Mouse (Mus musculus): Measurements from ENCODE around the gene Arpc1b. TPM values are rescaled to one million over a fixed set of nuclear protein-coding genes. Genes with fewer than 3 reads are reported as not detected.

The Arpc1b gene
- polyA plus RNA-seq, 1 experiment from 2014 or later = 354 TPM

DNA sequence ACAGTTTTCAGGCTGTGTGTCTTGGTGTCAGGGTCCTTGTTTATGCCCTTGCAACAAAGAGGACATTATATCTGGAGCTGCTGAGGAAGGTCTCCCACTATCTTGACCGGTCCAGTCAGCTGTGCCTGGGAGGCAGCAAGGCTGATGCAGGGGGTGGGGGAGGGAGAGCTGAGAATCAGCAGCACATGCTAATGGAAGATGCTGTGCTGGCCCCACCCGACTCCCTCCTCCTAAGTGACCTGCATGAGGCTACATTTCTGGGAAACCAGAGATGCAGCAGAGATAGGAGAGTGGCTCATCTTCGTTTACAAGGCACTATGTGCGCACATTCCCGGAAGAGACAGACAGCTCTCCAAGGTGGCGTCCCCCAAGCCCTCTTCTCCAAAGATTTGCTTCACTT is 3.6 kb upstream of the Arpc1b start:
- Histone ChIP-seq H3K4me3 (ENCODE audit: low read length) (no peak overlapping the region), H3K27ac (ENCODE audit: low read length) (no peak overlapping the region), H3K4me1 (ENCODE audit: insufficient read depth, low read length) (0 out of 2 replicates have a peak, but pooled peaks cover 8% of the 10 kb centered on the region), H3K9ac (replicated peaks; ENCODE audit: low read length) (no peak overlapping the region), H3K27me3 (ENCODE audit: insufficient read depth, low read length) (no peaks in the 10 kb centered on the region), H3K9me3 (ENCODE audit: low read length) (no peaks in the 10 kb centered on the region), H3K4me2 (replicated peaks; ENCODE audit: low read depth, low read length) (no peak overlapping the region), H3K36me3 (ENCODE audit: insufficient read depth, low read length) (peaks cover 52% of the 10 kb centered on the region)
- WGBS = 88% methylated on average over 6 of the region's 6 CpGs
- no peak for ATAC-seq (ENCODE audit: low FRiP score, low TSS enrichment)

DNA sequence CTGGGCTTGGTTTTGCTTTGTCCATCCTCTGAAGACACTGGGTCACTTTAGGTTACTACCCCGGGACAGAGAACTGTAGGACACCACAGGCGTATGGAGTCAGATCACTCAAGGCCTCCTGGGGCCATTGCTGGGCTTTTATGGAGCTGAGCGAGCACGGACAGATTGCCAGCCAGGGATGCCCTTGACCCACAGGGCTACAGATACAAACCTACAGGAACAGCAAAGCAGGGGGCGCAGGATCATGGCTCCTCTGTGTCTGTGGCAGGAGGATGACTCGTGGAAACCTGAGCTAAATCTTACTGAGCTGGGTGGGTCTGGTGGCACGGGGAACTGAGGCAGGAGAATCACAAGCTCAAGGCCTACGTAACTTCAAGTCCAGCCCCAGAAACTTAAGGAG is 1.4 kb upstream of the Arpc1b start:
- H3K36me3 ChIP-seq (ENCODE audit: insufficient read depth, low read length) = peaks cover 31% of the 10 kb centered on the region
- H3K27me3 ChIP-seq (ENCODE audit: insufficient read depth, low read length) = no peaks in the 10 kb centered on the region
- H3K27ac ChIP-seq (ENCODE audit: low read length) = no peak overlapping the region
- no peak overlapping the region for H3K9ac ChIP-seq (replicated peaks; ENCODE audit: low read length)
- WGBS = 78% methylated on average over 8 of the region's 8 CpGs
- no peak for ATAC-seq (ENCODE audit: low FRiP score, low TSS enrichment)
- H3K9me3 ChIP-seq (ENCODE audit: low read length) = no peaks in the 10 kb centered on the region
- no peak overlapping the region for H3K4me2 ChIP-seq (replicated peaks; ENCODE audit: low read depth, low read length)
- no peak overlapping the region for H3K4me3 ChIP-seq (ENCODE audit: low read length)
- H3K4me1 ChIP-seq (ENCODE audit: insufficient read depth, low read length) = peaks cover 23% of the 10 kb centered on the region

GRCm38 (mm10) chr5:145113416-145113815 is 599 bp upstream of the Arpc1b start:
- WGBS = 17% methylated on average over 2 of the region's 2 CpGs
- H3K9ac ChIP-seq (replicated peaks; ENCODE audit: low read length) = peak overlapping the region; percentile 79; the same call in 1 of the 2 replicates
- H3K9me3 ChIP-seq (ENCODE audit: low read length) = no peaks in the 10 kb centered on the region
- H3K27ac ChIP-seq (ENCODE audit: low read length) = no peak overlapping the region
- H3K27me3 ChIP-seq (ENCODE audit: insufficient read depth, low read length) = no peaks in the 10 kb centered on the region
- H3K4me3 ChIP-seq (ENCODE audit: low read length) = peak overlapping the region; percentile 77
- H3K4me1 ChIP-seq (ENCODE audit: insufficient read depth, low read length) = peaks cover 31% of the 10 kb centered on the region
- peaks cover 23% of the 10 kb centered on the region for H3K36me3 ChIP-seq (ENCODE audit: insufficient read depth, low read length)
- no peak for ATAC-seq (ENCODE audit: low FRiP score, low TSS enrichment)
- peak overlapping the region; percentile 85 for H3K4me2 ChIP-seq (replicated peaks; ENCODE audit: low read depth, low read length)

GRCm38 (mm10) chr5:145114606-145115473 is 825 bp downstream of the Arpc1b start:
- WGBS = 13% methylated on average over 40 of the region's 40 CpGs
- peak overlapping the region; percentile 73 for H3K27ac ChIP-seq (ENCODE audit: low read length)
- H3K4me3 ChIP-seq (ENCODE audit: low read length) = peak overlapping the region; percentile 77
- peaks cover 31% of the 10 kb centered on the region for H3K4me1 ChIP-seq (ENCODE audit: insufficient read depth, low read length)
- peak; percentile 44 for ATAC-seq (ENCODE audit: low FRiP score, low TSS enrichment)
- peak overlapping the region; percentile 79 for H3K9ac ChIP-seq (replicated peaks; ENCODE audit: low read length)
- H3K36me3 ChIP-seq (ENCODE audit: insufficient read depth, low read length) = peaks cover 11% of the 10 kb centered on the region
- H3K27me3 ChIP-seq (ENCODE audit: insufficient read depth, low read length) = no peaks in the 10 kb centered on the region
- peak overlapping the region; percentile 85 for H3K4me2 ChIP-seq (replicated peaks; ENCODE audit: low read depth, low read length)
- H3K9me3 ChIP-seq (ENCODE audit: low read length) = no peaks in the 10 kb centered on the region

DNA sequence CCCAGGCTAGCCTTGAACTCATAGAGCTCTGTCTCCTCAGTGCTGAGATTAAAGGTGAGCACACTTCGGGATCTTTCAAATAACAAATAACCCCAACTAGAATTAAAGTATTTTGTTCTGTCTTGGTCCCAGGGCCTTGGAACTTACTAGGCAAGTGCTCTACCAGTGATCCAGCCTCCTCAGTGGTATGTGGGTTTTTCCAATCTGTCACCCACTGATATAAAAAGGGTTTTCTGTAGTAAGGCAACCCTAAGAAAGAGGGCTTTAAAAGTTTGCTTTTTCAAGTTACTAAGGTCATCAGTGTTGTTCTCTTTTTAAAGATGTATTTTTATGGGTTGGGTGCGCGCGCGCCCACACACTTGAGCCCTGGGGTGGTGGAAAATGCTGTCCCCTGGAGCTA is 1.7 kb downstream of the Arpc1b start:
- Histone ChIP-seq H3K27ac (ENCODE audit: low read length) (peak overlapping the region; percentile 92), H3K4me2 (replicated peaks; ENCODE audit: low read depth, low read length) (peak overlapping the region; percentile 36), H3K27me3 (ENCODE audit: insufficient read depth, low read length) (no peaks in the 10 kb centered on the region), H3K36me3 (ENCODE audit: insufficient read depth, low read length) (peaks cover 3% of the 10 kb centered on the region; the same call in 1 of the 2 replicates), H3K9me3 (ENCODE audit: low read length) (no peaks in the 10 kb centered on the region), H3K9ac (replicated peaks; ENCODE audit: low read length) (peak overlapping the region; percentile 18; the same call in 1 of the 2 replicates), H3K4me3 (ENCODE audit: low read length) (peak overlapping the region; percentile 77), H3K4me1 (ENCODE audit: insufficient read depth, low read length) (peaks cover 37% of the 10 kb centered on the region)
- 88% methylated on average over 5 of the region's 5 CpGs for WGBS
- ATAC-seq (ENCODE audit: low FRiP score, low TSS enrichment) = no peak

DNA sequence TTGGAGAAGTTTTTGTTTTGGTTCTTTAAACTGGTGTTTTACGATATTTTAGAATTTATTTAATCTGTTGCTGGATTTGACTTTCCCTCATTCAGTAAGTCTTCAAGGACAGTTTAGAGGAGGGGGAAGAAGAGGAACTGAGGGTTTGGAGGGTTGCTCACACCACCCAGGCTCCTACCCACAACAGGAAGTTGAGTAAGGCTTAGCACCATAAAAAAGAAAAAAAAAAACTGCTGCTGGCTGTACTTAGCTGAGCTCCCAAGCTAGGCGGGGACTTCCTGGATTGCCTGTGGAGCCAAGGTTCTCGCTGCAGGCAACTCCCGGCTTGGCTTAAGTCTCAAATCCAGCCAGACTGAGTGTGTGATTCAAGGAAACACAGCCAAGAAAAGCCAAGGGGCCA is 2.3 kb downstream of the Arpc1b start:
- no peaks in the 10 kb centered on the region for H3K27me3 ChIP-seq (ENCODE audit: insufficient read depth, low read length)
- H3K9ac ChIP-seq (replicated peaks; ENCODE audit: low read length) = 0 out of 2 replicates have a peak overlapping the region, but pooled peaks have one; percentile 18
- 26% methylated on average over 4 of the region's 4 CpGs for WGBS

GRCm38 (mm10) chr5:145116916-145117315 is 2.9 kb downstream of the Arpc1b start:
- no peak for ATAC-seq (ENCODE audit: low FRiP score, low TSS enrichment)
- WGBS = 56% methylated on average over 10 of the region's 10 CpGs
- Histone ChIP-seq H3K9me3 (ENCODE audit: low read length) (no peaks in the 10 kb centered on the region), H3K27me3 (ENCODE audit: insufficient read depth, low read length) (no peaks in the 10 kb centered on the region), H3K36me3 (ENCODE audit: insufficient read depth, low read length) (no peaks in the 10 kb centered on the region), H3K4me1 (ENCODE audit: insufficient read depth, low read length) (peaks cover 39% of the 10 kb centered on the region), H3K4me2 (replicated peaks; ENCODE audit: low read depth, low read length) (peak overlapping the region; percentile 36), H3K27ac (ENCODE audit: low read length) (peak overlapping the region; percentile 92), H3K4me3 (ENCODE audit: low read length) (no peak overlapping the region), H3K9ac (replicated peaks; ENCODE audit: low read length) (no peak overlapping the region; the same call in 1 of the 2 replicates)

More for the DNA sequence above, 2.3 kb downstream of the Arpc1b start:
- H3K4me3 ChIP-seq (ENCODE audit: low read length) = peak overlapping the region; percentile 77; the same call in 1 of the 2 replicates
- peak overlapping the region; percentile 92 for H3K27ac ChIP-seq (ENCODE audit: low read length)
- no peaks in the 10 kb centered on the region for H3K9me3 ChIP-seq (ENCODE audit: low read length)
- peaks cover 39% of the 10 kb centered on the region for H3K4me1 ChIP-seq (ENCODE audit: insufficient read depth, low read length)
- peak; percentile 41 for ATAC-seq (ENCODE audit: low FRiP score, low TSS enrichment)
- no peaks in the 10 kb centered on the region for H3K36me3 ChIP-seq (ENCODE audit: insufficient read depth, low read length)
- peak overlapping the region; percentile 36 for H3K4me2 ChIP-seq (replicated peaks; ENCODE audit: low read depth, low read length)

- Histone ChIP-seq H3K4me2 (replicated peaks; ENCODE audit: low read depth, low read length) (no peak overlapping the region), H3K4me3 (ENCODE audit: low read length) (no peak overlapping the region), H3K36me3 (ENCODE audit: insufficient read depth, low read length) (peaks cover 4% of the 10 kb centered on the region; the same call in 1 of the 2 replicates), H3K4me1 (ENCODE audit: insufficient read depth, low read length) (peaks cover 39% of the 10 kb centered on the region), H3K9me3 (ENCODE audit: low read length) (no peaks in the 10 kb centered on the region), H3K9ac (replicated peaks; ENCODE audit: low read length) (no peak overlapping the region), H3K27me3 (ENCODE audit: insufficient read depth, low read length) (no peaks in the 10 kb centered on the region), H3K27ac (ENCODE audit: low read length) (0 out of 2 replicates have a peak overlapping the region, but pooled peaks have one; percentile 24)
- no peak for ATAC-seq (ENCODE audit: low FRiP score, low TSS enrichment)
- 32% methylated on average over 6 of the region's 6 CpGs for WGBS
These were observed 4.0 kb downstream of the Arpc1b start for GRCm38 (mm10) chr5:145118005-145118404.

DNA sequence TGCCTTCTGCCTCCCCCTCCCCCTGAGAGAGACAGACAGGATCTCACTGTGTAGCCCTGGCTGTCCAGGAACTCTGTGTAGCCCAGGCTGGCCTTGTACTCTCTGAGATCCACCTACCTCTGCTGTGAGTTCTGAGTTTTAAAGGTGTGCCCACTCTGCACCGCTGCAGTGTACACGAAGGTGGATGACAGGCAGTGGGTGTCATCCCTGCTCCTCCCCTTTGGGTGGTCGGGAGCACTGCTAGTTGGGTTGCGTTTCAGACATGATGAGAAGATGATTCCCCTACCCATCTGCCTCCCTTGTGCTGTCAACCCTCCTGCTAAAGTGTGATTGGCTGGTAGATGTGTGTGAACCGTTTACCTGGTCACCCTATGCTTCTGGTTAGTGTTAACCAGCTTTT is 4.4 kb downstream of the Arpc1b start:
- Histone ChIP-seq H3K9me3 (ENCODE audit: low read length) (no peaks in the 10 kb centered on the region), H3K27me3 (ENCODE audit: insufficient read depth, low read length) (no peaks in the 10 kb centered on the region), H3K4me1 (ENCODE audit: insufficient read depth, low read length) (peaks cover 39% of the 10 kb centered on the region), H3K4me2 (replicated peaks; ENCODE audit: low read depth, low read length) (no peak overlapping the region), H3K9ac (replicated peaks; ENCODE audit: low read length) (no peak overlapping the region), H3K27ac (ENCODE audit: low read length) (no peak overlapping the region), H3K4me3 (ENCODE audit: low read length) (no peak overlapping the region), H3K36me3 (ENCODE audit: insufficient read depth, low read length) (peaks cover 8% of the 10 kb centered on the region)
- WGBS = 88% methylated on average over 5 of the region's 5 CpGs
- no peak for ATAC-seq (ENCODE audit: low FRiP score, low TSS enrichment)

- no peak for ATAC-seq (ENCODE audit: low FRiP score, low TSS enrichment)
- no peaks in the 10 kb centered on the region for H3K9me3 ChIP-seq (ENCODE audit: low read length)
- 92% methylated on average over 2 of the region's 2 CpGs for WGBS
- H3K4me1 ChIP-seq (ENCODE audit: insufficient read depth, low read length) = peaks cover 36% of the 10 kb centered on the region
- H3K36me3 ChIP-seq (ENCODE audit: insufficient read depth, low read length) = peaks cover 18% of the 10 kb centered on the region
- H3K27me3 ChIP-seq (ENCODE audit: insufficient read depth, low read length) = no peaks in the 10 kb centered on the region
- no peak overlapping the region for H3K4me2 ChIP-seq (replicated peaks; ENCODE audit: low read depth, low read length)
- no peak overlapping the region for H3K4me3 ChIP-seq (ENCODE audit: low read length)
- no peak overlapping the region for H3K27ac ChIP-seq (ENCODE audit: low read length)
- no peak overlapping the region for H3K9ac ChIP-seq (replicated peaks; ENCODE audit: low read length)
These were observed 5.4 kb downstream of the Arpc1b start for GRCm38 (mm10) chr5:145119385-145119784.
